Mouse (Mus musculus): ENCODE measurements around the gene Pdcd11.

The Pdcd11 gene

DNA sequence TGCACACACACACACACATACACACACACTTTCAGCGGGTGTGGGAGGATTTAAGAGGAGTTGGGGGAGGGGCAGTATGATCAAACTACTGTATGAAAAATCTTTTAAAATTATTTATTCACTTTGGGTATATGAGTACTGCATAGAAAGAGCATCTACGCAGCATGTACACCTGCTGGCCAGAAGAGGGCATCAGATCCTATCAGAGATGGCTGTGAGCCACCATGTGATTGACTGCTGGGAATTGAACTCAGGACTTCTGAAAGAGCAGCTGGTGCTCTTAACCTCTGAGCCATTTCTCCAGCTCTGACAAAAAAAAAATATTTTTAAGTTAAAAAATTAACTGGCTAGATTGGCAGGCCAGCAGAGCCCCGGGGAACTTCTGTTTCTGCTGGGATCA is 83.9 kb downstream of the Pdcd11 start:
- no peak for DNase-seq

DNA sequence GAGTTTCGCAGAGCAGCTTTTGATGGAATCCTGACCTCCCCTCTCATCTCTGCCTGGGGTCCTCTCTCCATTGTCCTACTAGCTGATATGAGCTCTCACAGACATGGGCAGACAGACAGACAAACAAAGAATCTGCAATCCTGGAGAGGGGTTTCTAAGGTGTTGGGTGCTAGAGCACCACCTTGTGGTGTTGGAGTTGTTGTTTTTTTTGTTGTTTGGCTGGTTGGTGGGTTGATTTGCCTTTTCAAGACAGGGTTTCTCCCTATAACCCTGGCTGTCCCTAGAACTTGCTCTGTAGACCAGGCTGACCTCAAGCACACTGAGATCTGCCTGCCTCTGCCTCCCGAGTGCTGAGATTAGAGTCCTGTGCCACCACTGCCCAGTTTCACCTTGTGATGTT is 84.9 kb downstream of the Pdcd11 start:
- no peak for DNase-seq

DNA sequence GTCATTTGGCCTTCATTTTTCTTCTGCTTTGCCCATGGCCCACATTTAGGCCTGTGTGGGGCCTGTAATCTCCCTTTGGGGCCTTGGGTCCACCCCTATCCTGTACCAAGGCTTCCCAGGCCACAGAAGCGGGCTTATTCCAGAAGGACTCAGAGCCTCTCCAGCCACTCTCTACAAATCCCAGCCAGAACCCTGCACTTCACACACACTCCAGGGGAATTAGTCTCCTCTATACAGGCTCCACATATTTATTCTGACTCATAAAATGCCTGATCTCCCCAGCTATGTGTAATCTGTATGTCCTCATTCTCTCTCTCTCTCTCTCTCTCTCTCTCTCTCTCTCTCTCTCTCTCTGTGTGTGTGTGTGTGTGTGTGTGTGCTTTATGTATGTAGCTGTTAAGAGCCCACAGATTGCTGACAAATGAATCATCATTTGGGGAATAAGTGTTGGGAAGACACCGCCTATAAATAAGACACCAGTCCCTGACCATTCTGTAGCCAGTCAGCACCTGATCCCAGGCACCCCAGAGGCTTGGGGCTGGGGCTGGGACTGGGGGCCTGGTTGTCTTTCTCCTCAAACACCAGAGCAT is 86.4 kb downstream of the Pdcd11 start:
- no peak for DNase-seq

DNA sequence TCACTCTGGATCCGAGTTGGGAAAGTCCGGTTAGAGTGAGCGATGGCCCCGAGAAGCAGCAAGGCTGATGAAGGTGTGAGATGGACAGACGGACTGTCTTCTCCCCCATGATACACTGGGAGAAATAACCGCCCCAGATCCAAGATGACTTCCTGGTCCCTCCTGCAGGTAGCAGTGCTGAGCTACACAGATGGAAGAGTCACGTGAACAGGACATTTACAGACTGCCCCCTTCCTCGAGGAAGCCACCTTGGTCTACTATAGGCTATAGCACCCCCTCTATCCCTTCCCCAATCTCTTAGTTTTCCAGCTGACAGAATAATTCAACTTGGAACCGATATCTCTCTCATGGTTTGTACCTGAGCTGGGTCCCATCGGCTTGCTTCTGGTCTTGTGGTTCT is 87.4 kb downstream of the Pdcd11 start:
- DNase-seq = no peak

DNA sequence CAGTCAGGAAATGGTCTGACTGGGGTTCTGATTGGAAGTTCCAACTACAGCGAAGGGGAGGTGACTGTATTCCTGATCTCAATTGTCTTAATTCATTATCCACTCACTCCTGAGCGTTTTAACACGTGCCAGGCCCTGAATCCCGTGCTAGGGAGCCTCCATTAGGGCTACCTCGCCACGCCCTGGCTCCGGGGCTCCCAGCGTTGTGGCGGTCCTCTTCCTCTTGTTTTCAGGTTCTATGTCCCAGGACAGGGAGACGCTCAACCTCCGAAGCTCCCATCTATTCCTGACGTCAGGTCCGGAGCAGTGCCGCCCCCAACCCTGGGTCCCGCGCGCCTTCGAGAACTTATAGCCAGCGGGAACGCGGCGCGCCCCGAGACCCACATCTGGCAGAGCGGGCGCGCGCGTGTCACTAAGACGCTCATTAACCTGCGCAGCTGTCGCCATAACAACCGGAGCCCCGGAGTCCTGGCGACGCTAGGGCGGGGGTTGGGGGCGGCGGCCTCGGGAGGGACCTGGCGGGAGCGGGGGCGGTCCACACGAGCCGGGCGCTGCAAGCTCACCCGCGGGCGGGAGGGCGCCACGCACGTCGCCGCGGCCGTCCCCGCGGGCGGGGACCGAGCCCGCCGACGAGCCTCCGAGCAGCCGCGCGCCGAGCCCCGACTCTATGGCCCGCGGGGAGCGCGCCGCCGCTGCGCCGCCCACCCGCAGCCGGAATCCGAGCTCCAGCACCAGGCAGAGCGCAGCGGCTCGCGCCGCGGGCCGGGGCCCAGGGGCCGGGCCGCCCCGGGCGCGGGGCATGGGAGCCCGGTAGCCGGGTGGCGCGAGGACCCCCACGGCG is 88.1 kb downstream of the Pdcd11 start, which contains the start of gene Neurl1a:
Gene Neurl1a, plus strand, starts transcription at position 390 of the 841 bp plus-strand sequence.
- DNase-seq = peak; percentile 70

DNA sequence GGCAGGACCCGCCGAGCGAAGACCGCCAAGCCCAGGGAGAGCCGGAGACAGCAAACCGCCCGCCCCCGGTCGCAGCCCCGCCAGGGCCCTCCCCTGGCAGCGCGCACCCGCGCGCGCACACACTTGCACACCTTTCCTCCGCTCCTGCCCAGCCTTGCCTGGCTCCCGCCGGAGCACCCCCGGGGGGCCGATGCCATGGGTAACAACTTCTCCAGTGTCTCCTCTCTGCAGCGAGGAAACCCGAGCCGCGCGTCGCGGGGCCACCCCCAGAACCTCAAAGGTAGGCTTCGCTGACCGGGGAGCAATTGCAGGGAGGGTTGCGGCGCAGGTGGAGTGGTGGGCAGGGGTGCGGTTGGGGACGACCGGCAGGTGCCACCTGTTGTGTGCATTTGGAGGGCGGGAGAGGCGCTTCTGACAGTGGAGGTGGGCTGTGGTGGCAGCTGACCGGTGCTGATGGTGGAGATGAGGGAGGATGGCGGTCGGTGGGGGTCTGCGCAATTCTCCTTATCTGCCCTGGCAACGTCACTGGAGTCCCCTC is 88.8 kb downstream of the Pdcd11 start:
- DNase-seq = peak; percentile 52

DNA sequence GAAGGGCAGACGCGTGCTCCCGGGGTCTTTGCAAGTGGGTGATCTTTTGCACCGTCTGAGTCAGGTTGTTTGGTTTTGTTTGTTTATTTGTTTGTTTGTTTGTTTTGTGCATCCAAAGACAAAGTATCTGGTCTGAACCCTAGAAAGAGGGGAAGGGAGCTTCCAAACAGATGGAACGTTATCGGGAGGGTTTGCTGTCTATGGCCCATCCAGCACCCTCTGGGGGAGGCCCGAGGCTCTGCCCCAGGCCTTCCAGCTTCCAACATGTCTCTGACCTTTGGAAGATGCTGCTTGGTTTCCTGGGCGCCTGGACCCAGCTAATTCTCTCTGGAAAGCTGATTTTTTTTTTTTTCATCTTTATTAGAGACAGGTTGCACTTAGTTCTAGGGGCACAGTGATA is 89.4 kb downstream of the Pdcd11 start:
- DNase-seq = no peak

All from right cerebral cortex, adult 18-20 months (tissue).